Mouse (Mus musculus) bone marrow macrophage, adult 2 months (primary cell): ENCODE results near the gene Hdac10.

Experiments
- CTCF ChIP-seq: IDR thresholded peaks from 2 replicates; pipeline ENCODE4 v1.5.1; 2012; ENCODE audit warnings: low read depth, mild to moderate bottlenecking, low read length, moderate library complexity
- POLR2A ChIP-seq: IDR thresholded peaks from 2 replicates; pipeline ENCODE4 v1.6.1; 2012; ENCODE audit warnings: mild to moderate bottlenecking, low read depth, low read length, borderline replicate concordance

DNA sequence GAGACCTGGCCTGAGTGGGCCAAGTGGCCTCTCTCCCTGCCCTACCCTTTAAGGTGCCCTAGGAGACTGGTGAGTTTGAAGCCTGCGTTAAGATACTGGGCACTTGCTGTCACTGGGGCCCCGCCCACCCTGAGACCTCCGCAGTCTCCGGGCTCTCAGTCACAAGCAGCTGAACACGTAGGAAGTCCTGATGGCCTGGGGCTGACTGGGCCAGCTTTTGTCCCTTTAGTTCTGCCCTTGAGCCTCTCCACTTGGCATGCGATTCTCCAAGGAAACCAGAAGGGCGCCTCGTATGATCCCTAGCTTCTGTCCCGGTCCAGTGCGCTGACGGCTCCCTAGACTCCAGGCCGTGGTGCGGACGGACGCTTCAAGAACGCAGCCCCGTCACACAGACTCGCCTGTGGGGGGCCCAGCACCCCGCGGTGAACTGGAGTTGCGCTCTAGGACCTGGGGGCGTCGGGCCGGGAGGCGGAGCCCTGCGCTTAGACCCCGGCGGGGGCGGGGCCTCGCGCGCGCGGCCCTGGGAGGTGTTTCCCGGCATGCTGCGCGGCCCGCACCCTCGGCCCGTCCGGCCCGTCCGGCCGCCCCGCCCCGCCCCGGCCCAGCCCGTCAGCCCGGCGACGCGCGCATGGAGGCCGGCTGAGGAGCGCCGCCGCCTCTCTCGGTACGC lies 52.9 kb downstream of the Hdac10 start:
- TF ChIP-seq POLR2A (no peak), CTCF (no peak)
